Mouse (Mus musculus) lung, postnatal 0 days (tissue): ENCODE results near the gene Bcas1. TPM values are rescaled to one million over a fixed set of nuclear protein-coding genes. Genes with fewer than 3 reads are reported as not detected.
"Not testable (repeated sequence)": the region's sequence is repeated elsewhere in the genome, so short reads cannot be mapped to it uniquely, and the experiment has no call there.

ENCODE experiments used
- ATAC-seq: fragments of 200-750 bp; cut with Nextera tagmentation; 2 replicates; pipeline ENCODE4 v1.8.0; 2017; ENCODE audit warnings: moderate library complexity
- DNase-seq: peaks from one replicate; pipeline ENCODE4 v3.0.0-alpha.2; 2016; ENCODE audit warnings: low spot score
- H3K27ac ChIP-seq: fragments of 300-500 bp; sonication (generic); 2 replicates; pipeline ENCODE4 v1.5.1; 2014; ENCODE audit warnings: antibody characterized with exemption, mild to moderate bottlenecking, low read length, mixed read lengths
- H3K27me3 ChIP-seq: fragments of 300-500 bp; sonication (generic); replicated peaks from 2 replicates; pipeline ENCODE4 v1.6.1; 2014; ENCODE audit warnings: low read length, mixed read lengths; ENCODE audit not compliant: insufficient read depth
- H3K36me3 ChIP-seq: fragments of 300-500 bp; sonication (generic); 2 replicates; pipeline ENCODE4 v1.6.1; 2014; ENCODE audit warnings: low read length, mixed read lengths; ENCODE audit not compliant: insufficient read depth
- H3K4me1 ChIP-seq: fragments of 300-500 bp; sonication (generic); 2 replicates; pipeline ENCODE4 v1.6.1; 2014; ENCODE audit warnings: antibody characterized with exemption, low read depth, low read length, mixed read lengths; ENCODE audit not compliant: insufficient read depth
- H3K4me2 ChIP-seq: fragments of 300-500 bp; sonication (generic); replicated peaks from 2 replicates; pipeline ENCODE4 v1.6.1; 2014; ENCODE audit warnings: low read depth, mild to moderate bottlenecking, low read length, moderate library complexity, mixed read lengths
- H3K4me3 ChIP-seq: fragments of 300-500 bp; sonication (generic); 2 replicates; pipeline ENCODE4 v1.5.1; 2014; ENCODE audit warnings: low read depth, low read length
- H3K9ac ChIP-seq: fragments of 300-500 bp; sonication (generic); replicated peaks from 2 replicates; pipeline ENCODE4 v1.6.1; 2014; ENCODE audit warnings: low read depth, mild to moderate bottlenecking
- H3K9me3 ChIP-seq: fragments of 300-500 bp; sonication (generic); 2 replicates; pipeline ENCODE4 v1.6.1; 2016; ENCODE audit warnings: low read length, mixed read lengths
- CTCF ChIP-seq: IDR thresholded peaks from 2 replicates; pipeline ENCODE4 v1.5.1; 2016; ENCODE audit warnings: antibody characterized with exemption, mild to moderate bottlenecking
- EP300 ChIP-seq: IDR thresholded peaks from 2 replicates; pipeline ENCODE4 v1.6.1; 2016; ENCODE audit warnings: antibody characterized with exemption, mild to moderate bottlenecking, control low read depth
- WGBS: fragments of 180-500 bp; shearing (Covaris S2); extraction: QIAGEN DNeasy Blood & Tissue Kit; methylation state at CpG from one replicate; pipeline ENCODE4 v1.1.7; 2014; 5-methylcytosine and 5-hydroxymethylcytosine counted together
- polyA plus RNA-seq: library from polyadenylated mRNA; unstranded; fragments of >200 nt; fragmentation: Nextera tagmentation; extraction: Ambion mirVana; gene quantifications from 2 replicates; pipeline ENCODE4 v1.2.1, GENCODE M21; 2015

Bcas1 gene
- polyA plus RNA-seq, 1 experiment from 2014 or later = 3.1 TPM

GRCm38 (mm10) chr2:170469616-170470308, 42.1 kb upstream of the Bcas1 start:
- no peak overlapping the region for H3K4me2 ChIP-seq
- H3K27me3 ChIP-seq = no peaks in the 10 kb centered on the region
- DNase-seq (no peak), ATAC-seq (no peak)
- TF ChIP-seq CTCF (no peak), EP300 (no peak)
- H3K36me3 ChIP-seq = no peaks in the 10 kb centered on the region
- no peak overlapping the region for H3K4me3 ChIP-seq
- no peak overlapping the region for H3K27ac ChIP-seq
- H3K4me1 ChIP-seq = no peaks in the 10 kb centered on the region
- 5% methylated on average over 10 of the region's 10 CpGs for WGBS
- no peak overlapping the region for H3K9ac ChIP-seq
- no peaks in the 10 kb centered on the region for H3K9me3 ChIP-seq

GRCm38 (mm10) chr2:170468009-170468408, 40.4 kb upstream of the Bcas1 start:
- no peak overlapping the region for H3K27ac ChIP-seq
- no peak overlapping the region for H3K4me3 ChIP-seq
- H3K27me3 ChIP-seq = no peaks in the 10 kb centered on the region
- H3K9me3 ChIP-seq = no peaks in the 10 kb centered on the region
- TF ChIP-seq CTCF (peak; percentile 49), EP300 (no peak)
- H3K4me2 ChIP-seq = no peak overlapping the region
- H3K4me1 ChIP-seq = no peaks in the 10 kb centered on the region
- no peak overlapping the region for H3K9ac ChIP-seq
- ATAC-seq = no peak
- no peaks in the 10 kb centered on the region for H3K36me3 ChIP-seq
- DNase-seq = peak; percentile 13

DNA sequence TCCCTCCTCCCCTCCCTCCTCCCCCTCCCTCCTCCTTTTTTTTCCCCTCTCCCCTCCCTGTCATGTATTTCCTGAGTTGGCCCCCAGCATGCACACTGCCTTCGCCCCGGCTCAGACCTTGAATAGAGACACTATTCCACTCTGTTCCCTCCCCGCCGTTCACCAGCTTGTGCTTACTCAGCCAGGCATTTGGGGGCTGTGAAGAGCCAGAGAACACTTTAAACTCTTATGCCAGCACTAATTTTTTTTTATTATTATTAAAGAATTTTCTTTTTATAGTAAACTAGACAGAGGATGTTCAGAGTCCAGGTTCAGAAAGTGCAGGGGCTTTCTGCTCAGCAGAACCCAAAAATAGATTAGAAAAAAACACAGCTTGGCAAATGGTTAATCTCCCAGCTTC, 37.2 kb upstream of the Bcas1 start:
- H3K27me3 ChIP-seq = no peaks in the 10 kb centered on the region
- no peaks in the 10 kb centered on the region for H3K36me3 ChIP-seq
- H3K9me3 ChIP-seq = no peaks in the 10 kb centered on the region
- no peak overlapping the region for H3K9ac ChIP-seq
- H3K4me3 ChIP-seq = no peak overlapping the region
- no peaks in the 10 kb centered on the region for H3K4me1 ChIP-seq
- no peak for DNase-seq
- TF ChIP-seq CTCF (no peak), EP300 (no peak)
- no peak for ATAC-seq
- no peak overlapping the region for H3K27ac ChIP-seq
- 44% methylated on average over 4 of the region's 4 CpGs for WGBS
- no peak overlapping the region for H3K4me2 ChIP-seq

GRCm38 (mm10) chr2:170461652-170462051, 34.0 kb upstream of the Bcas1 start:
- 59% methylated on average over 7 of the region's 7 CpGs for WGBS
- Histone ChIP-seq H3K27me3 (no peaks in the 10 kb centered on the region), H3K36me3 (no peaks in the 10 kb centered on the region), H3K27ac (no peak overlapping the region), H3K4me1 (no peaks in the 10 kb centered on the region), H3K4me2 (no peak overlapping the region), H3K9ac (no peak overlapping the region), H3K9me3 (no peaks in the 10 kb centered on the region), H3K4me3 (no peak overlapping the region)
- TF ChIP-seq EP300 (no peak), CTCF (no peak)
- DNase-seq (no peak), ATAC-seq (no peak)

DNA sequence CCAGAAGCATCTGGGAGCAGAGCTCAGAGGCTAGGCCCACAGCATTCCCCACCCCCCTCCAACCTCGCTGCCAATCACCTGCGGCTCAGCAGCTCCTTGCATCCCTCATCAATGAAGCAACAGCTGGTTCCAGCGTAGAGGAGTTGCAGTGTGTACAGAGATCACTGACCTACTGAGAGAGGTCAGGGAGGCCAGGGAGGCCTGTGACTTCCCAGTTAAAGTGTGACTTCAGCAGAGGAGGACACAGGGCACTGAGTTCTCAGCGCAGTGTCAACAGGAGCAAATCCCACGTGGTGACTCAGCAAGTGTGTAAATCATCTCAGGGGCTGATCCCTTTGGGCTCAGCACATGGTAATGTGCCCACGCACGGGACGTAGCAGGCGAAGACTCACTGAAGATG, 32.2 kb upstream of the Bcas1 start:
- H3K36me3 ChIP-seq = no peaks in the 10 kb centered on the region
- no peak overlapping the region for H3K9ac ChIP-seq
- WGBS = 27% methylated on average over 9 of the region's 9 CpGs
- H3K4me2 ChIP-seq = no peak overlapping the region
- no peak for TF ChIP-seq EP300
- TF ChIP-seq CTCF = no peak
- ATAC-seq = no peak
- no peak overlapping the region for H3K27ac ChIP-seq
- no peak for DNase-seq
- H3K27me3 ChIP-seq = no peaks in the 10 kb centered on the region
- no peak overlapping the region for H3K4me3 ChIP-seq
- H3K9me3 ChIP-seq = no peaks in the 10 kb centered on the region
- H3K4me1 ChIP-seq = no peaks in the 10 kb centered on the region

GRCm38 (mm10) chr2:170459183-170459582, 31.5 kb upstream of the Bcas1 start:
- Histone ChIP-seq H3K9ac (no peak overlapping the region), H3K4me2 (no peak overlapping the region), H3K36me3 (no peaks in the 10 kb centered on the region), H3K4me3 (no peak overlapping the region), H3K4me1 (no peaks in the 10 kb centered on the region), H3K9me3 (no peaks in the 10 kb centered on the region), H3K27me3 (no peaks in the 10 kb centered on the region), H3K27ac (no peak overlapping the region)
- WGBS = 57% methylated on average over 10 of the region's 10 CpGs
- no peak for TF ChIP-seq EP300
- no peak for TF ChIP-seq CTCF
- no peak for ATAC-seq
- DNase-seq = no peak

GRCm38 (mm10) chr2:170453809-170454208, 26.2 kb upstream of the Bcas1 start:
- DNase-seq = not testable (repeated sequence)

More at GRCm38 (mm10) chr2:170453809-170454208, 26.2 kb upstream of the Bcas1 start:
- 33% methylated on average over 3 of the region's 4 CpGs for WGBS
- not testable (repeated sequence) for H3K9me3 ChIP-seq, H3K4me1 ChIP-seq, ATAC-seq, H3K4me3 ChIP-seq, H3K27me3 ChIP-seq, H3K27ac ChIP-seq, H3K9ac ChIP-seq, H3K36me3 ChIP-seq, H3K4me2 ChIP-seq
